ENCODE assay signal across 8 mouse cellular contexts in genomic region chr9:61372510-61372975, GRCm38 (mm10). TPM values are rescaled to one million over a fixed set of nuclear protein-coding genes. Genes with fewer than 3 reads are reported as not detected.
DNase-seq lines count a peak whose midpoint lies in the region; ATAC-seq and TF ChIP-seq lines count a peak whose summit lies in the region.

No protein-coding gene starts in this region.

- H3K9me3 ChIP-seq in heart, embryonic 11.5 days (replicated peaks; ENCODE audit: control insufficient read depth, low read length) = no peaks in the 10 kb centered on the region
- no peaks in the 10 kb centered on the region for H3K9me3 ChIP-seq in E14TG2a.4 (ENCODE audit: low read length)
- H3K9me3 ChIP-seq in forebrain, embryonic 10.5 days = no peaks in the 10 kb centered on the region
- H3K9me3 ChIP-seq in limb, embryonic 14.5 days (ENCODE audit: control insufficient read depth, low read length) = no peaks in the 10 kb centered on the region
- H3K9me3 ChIP-seq in neural tube, embryonic 12.5 days = no peaks in the 10 kb centered on the region

- H3K9ac ChIP-seq in heart, embryonic 11.5 days (ENCODE audit: low read depth, low read length) = peak overlapping the region; percentile 93
- H3K9ac ChIP-seq in limb, embryonic 14.5 days (ENCODE audit: low read depth, low read length, severe bottlenecking) = peak overlapping the region; percentile 99
- H3K9ac ChIP-seq in neural tube, embryonic 12.5 days = peak overlapping the region; percentile 98

- peak; percentile 18; the same call in 1 of the 2 replicates for ATAC-seq in heart, embryonic 11.5 days (replicated peaks; ENCODE audit: insufficient number of reproducible peaks, low FRiP score, low TSS enrichment)
- peak; percentile 7 for ATAC-seq in limb, embryonic 14.5 days (ENCODE audit: low FRiP score, low read depth)
- no peak for ATAC-seq in neural tube, embryonic 12.5 days (ENCODE audit: low FRiP score, low read depth)

- no peak for DNase-seq in heart, adult 11 months
- DNase-seq in forebrain, embryonic 10.5 days (ENCODE audit: extremely low spot score, low spot score) = peak; percentile 53
- DNase-seq in limb, embryonic 14.5 days (ENCODE audit: low spot score) = no peak
- no peak for DNase-seq in gastrocnemius, adult 18-20 months (ENCODE audit: low spot score)
- DNase-seq in spleen, postnatal 10 days (ENCODE audit: low spot score in 2 of 2) = no peak

- peak; percentile 10; the same call in 1 of the 2 replicates for TF ChIP-seq POLR2A in limb, embryonic 14.5 days (IDR thresholded peaks at IDR 0.05; ENCODE audit: borderline replicate concordance, extremely low read depth, insufficient read depth, insufficient read length)

- peak overlapping the region; percentile 96 for H3K4me2 ChIP-seq in heart, embryonic 11.5 days
- H3K4me2 ChIP-seq in limb, embryonic 14.5 days (replicated peaks; ENCODE audit: low read depth, low read length, severe bottlenecking) = peak overlapping the region; percentile 98
- H3K4me2 ChIP-seq in neural tube, embryonic 12.5 days (replicated peaks) = peak overlapping the region; percentile 93

- no peaks in the 10 kb centered on the region for H3K36me3 ChIP-seq in heart, embryonic 11.5 days (ENCODE audit: control insufficient read depth, insufficient read depth, low read length)
- H3K36me3 ChIP-seq in E14TG2a.4 (ENCODE audit: insufficient read depth, low read length) = peaks cover 33% of the 10 kb centered on the region
- H3K36me3 ChIP-seq in forebrain, embryonic 10.5 days (replicated peaks) = peaks cover 33% of the 10 kb centered on the region
- H3K36me3 ChIP-seq in limb, embryonic 14.5 days (ENCODE audit: control insufficient read depth, insufficient read depth, low read length) = peaks cover 21% of the 10 kb centered on the region
- H3K36me3 ChIP-seq in neural tube, embryonic 12.5 days = peaks cover 11% of the 10 kb centered on the region; the same call in 1 of the 2 replicates

- no peak for TF ChIP-seq CTCF in E14TG2a.4 (conservative IDR thresholded peaks at IDR 0.05; ENCODE audit: low read length)

- peak overlapping the region; percentile 82 for H3K27ac ChIP-seq in heart, embryonic 11.5 days (ENCODE audit: low read depth, low read length)
- H3K27ac ChIP-seq in forebrain, embryonic 10.5 days = peak overlapping the region; percentile 100
- peak overlapping the region; percentile 95 for H3K27ac ChIP-seq in limb, embryonic 14.5 days (replicated peaks; ENCODE audit: low read depth, low read length)
- H3K27ac ChIP-seq in neural tube, embryonic 12.5 days = peak overlapping the region; percentile 91

- peaks cover 23% of the 10 kb centered on the region for H3K27me3 ChIP-seq in heart, embryonic 11.5 days (ENCODE audit: control insufficient read depth, insufficient read depth, low read length)
- peaks cover 22% of the 10 kb centered on the region for H3K27me3 ChIP-seq in E14TG2a.4 (ENCODE audit: insufficient read depth, low read length)
- peaks cover 8% of the 10 kb centered on the region for H3K27me3 ChIP-seq in forebrain, embryonic 10.5 days (ENCODE audit: poor library complexity, severe bottlenecking)
- H3K27me3 ChIP-seq in limb, embryonic 14.5 days (ENCODE audit: control insufficient read depth, insufficient read depth, low read length) = no peaks in the 10 kb centered on the region
- H3K27me3 ChIP-seq in neural tube, embryonic 12.5 days (replicated peaks) = no peaks in the 10 kb centered on the region

- H3K4me1 ChIP-seq in heart, embryonic 11.5 days (ENCODE audit: control insufficient read depth, insufficient read depth, low read length) = peaks cover 55% of the 10 kb centered on the region
- H3K4me1 ChIP-seq in E14TG2a.4 (replicated peaks; ENCODE audit: low read depth, low read length) = peaks cover 71% of the 10 kb centered on the region
- H3K4me1 ChIP-seq in forebrain, embryonic 10.5 days = peaks cover 84% of the 10 kb centered on the region
- peaks cover 52% of the 10 kb centered on the region for H3K4me1 ChIP-seq in limb, embryonic 14.5 days (ENCODE audit: control insufficient read depth, insufficient read depth, low read length)
- peaks cover 64% of the 10 kb centered on the region for H3K4me1 ChIP-seq in neural tube, embryonic 12.5 days

- 0% methylated on average over 40 of the region's 42 CpGs for WGBS in heart, embryonic 11.5 days (ENCODE audit: insufficient replicate concordance)
- whole genome bisulfite sequencing in forebrain, embryonic 10.5 days = under 1% methylated on average over 42 of the region's 42 CpGs
- under 1% methylated on average over 36 of the region's 42 CpGs for WGBS in limb, embryonic 14.5 days
- WGBS in neural tube, embryonic 12.5 days = under 1% methylated on average over 42 of the region's 42 CpGs

- H3K4me3 ChIP-seq in heart, embryonic 11.5 days (ENCODE audit: low read depth, low read length) = peak overlapping the region; percentile 88
- peak overlapping the region; percentile 88 for H3K4me3 ChIP-seq in E14TG2a.4 (replicated peaks; ENCODE audit: low read length)
- peak overlapping the region; percentile 98 for H3K4me3 ChIP-seq in forebrain, embryonic 10.5 days
- H3K4me3 ChIP-seq in limb, embryonic 14.5 days (replicated peaks; ENCODE audit: low read length) = peak overlapping the region; percentile 98
- H3K4me3 ChIP-seq in neural tube, embryonic 12.5 days = peak overlapping the region; percentile 89

RNA-seq across cellular contexts. Expression of gene Tle3, which starts 0.4 kb away (rescaled TPM):
- 9.3 and 11.4 TPM in 2 replicates for polyA plus RNA-seq in heart, embryonic 11.5 days (2014; fragmentation: Nextera tagmentation; extraction: Ambion mirVana)
- polyA plus RNA-seq in forebrain, embryonic 10.5 days (2016; fragmentation: Nextera tagmentation; extraction: Ambion mirVana) = 43.4 and 45.6 TPM in 2 replicates
- 113 and 156 TPM in 2 replicates for polyA plus RNA-seq in limb, embryonic 14.5 days (2012; rRNA removed)
- polyA plus RNA-seq in limb, embryonic 14.5 days (2014; fragmentation: Nextera tagmentation; extraction: Ambion mirVana) = 45.1 and 47.3 TPM in 2 replicates
- polyA plus RNA-seq in neural tube, embryonic 12.5 days (2016; fragmentation: Nextera tagmentation; extraction: Ambion mirVana) = 55.5 and 58.7 TPM in 2 replicates
- total RNA-seq in gastrocnemius, adult 18-20 months (2021) = 1 to 10 TPM; 7.1 TPM
